Mouse (Mus musculus): ENCODE results near the gene Fkbp5. TPM values are rescaled to one million over a fixed set of nuclear protein-coding genes. Genes with fewer than 3 reads are reported as not detected.

Gene Fkbp5
- total and polyA plus RNA-seq, 3 experiments = 14.4 to 31.4 (median 22.6) TPM

- peaks cover 0 to 14% of the 10 kb centered on the region in 2 experiments for H3K36me3 ChIP-seq (replicated peaks in 1 of 2; ENCODE audit: control insufficient read depth in 1 of 2, insufficient read depth in 1 of 2, low read length in 1 of 2)
- no peak overlapping the region for H3K4me3 ChIP-seq (replicated peaks in 1 of 3; ENCODE audit: low read depth in 2 of 3, low read length in 2 of 3, poor library complexity in 1 of 3)
- no peaks in the 10 kb centered on the region for H3K9me3 ChIP-seq (replicated peaks; ENCODE audit: low read length)
- H3K9ac ChIP-seq (ENCODE audit: insufficient read depth, low read depth) = no peak overlapping the region
- no peak for TF ChIP-seq MXI1 (IDR thresholded peaks at IDR 0.05; ENCODE audit: low read depth, low read length)
- TF ChIP-seq USF2 (conservative IDR thresholded peaks at IDR 0.05; ENCODE audit: low read depth, low read length) = no peak
- TF ChIP-seq ZMIZ1 (IDR thresholded peaks at IDR 0.05; ENCODE audit: low read depth, low read length) = no peak
- no peak for TF ChIP-seq SIN3A (IDR thresholded peaks at IDR 0.05; ENCODE audit: low read length)
- no peak for TF ChIP-seq JUND (conservative IDR thresholded peaks at IDR 0.05; ENCODE audit: low read depth, low read length)
- TF ChIP-seq IRF4 (IDR thresholded peaks at IDR 0.05; ENCODE audit: low read depth, low read length) = no peak
- TF ChIP-seq RAD21 (IDR thresholded peaks at IDR 0.05; ENCODE audit: low read depth, low read length) = no peak
- no peak for TF ChIP-seq KAT2A (IDR thresholded peaks at IDR 0.05; ENCODE audit: insufficient replicate concordance, low read length)
- no peak for TF ChIP-seq MEF2A (IDR thresholded peaks at IDR 0.05; ENCODE audit: borderline replicate concordance, low read depth, low read length)
- no peak for TF ChIP-seq ZKSCAN1 (IDR thresholded peaks at IDR 0.05; ENCODE audit: borderline replicate concordance, low read depth, low read length)
- H3K27ac ChIP-seq (ENCODE audit: insufficient read depth, low read depth) = no peak overlapping the region
- dilution Hi-C loops (cut with MboI; ENCODE audit: extremely low pct_ligation_motif_present, extremely low pct_unique_long_range_greater_than_20kb, low sequenced_read_pairs) = no loop called here
- no peak overlapping the region for H3K4me2 ChIP-seq (ENCODE audit: insufficient read depth, low read depth, poor library complexity, severe bottlenecking)
- H3K27me3 ChIP-seq (replicated peaks) = no peaks in the 10 kb centered on the region
- in situ Hi-C loops (cut with MboI; ENCODE audit: low pct_ligation_motif_present, low pct_unique_long_range_greater_than_20kb, low sequenced_read_pairs) = no loop called here
- H3K4me1 ChIP-seq (ENCODE audit: control insufficient read depth in 1 of 2, insufficient read depth in 2 of 2) = peaks cover 2 to 22% of the 10 kb centered on the region in 2 experiments
- no peak for DNase-seq (ENCODE audit: extremely low read depth)
- H3K79me2 ChIP-seq (replicated peaks; ENCODE audit: control insufficient read depth, extremely low read depth, insufficient read depth, poor library complexity, severe bottlenecking) = no peaks in the 10 kb centered on the region
Measured at GRCm38 (mm10) chr17:28447789-28448188, 69.5 kb downstream of the Fkbp5 start.

GRCm38 (mm10) chr17:28446820-28447168 lies 70.5 kb downstream of the Fkbp5 start:
- dilution Hi-C loops (cut with MboI; ENCODE audit: extremely low pct_ligation_motif_present, extremely low pct_unique_long_range_greater_than_20kb, low sequenced_read_pairs) = no loop called here
- Histone ChIP-seq H3K9me3 (replicated peaks; ENCODE audit: low read length) (no peaks in the 10 kb centered on the region), H3K36me3 (replicated peaks in 1 of 2; ENCODE audit: control insufficient read depth in 1 of 2, insufficient read depth in 1 of 2, low read length in 1 of 2) (peaks cover 0 to 15% of the 10 kb centered on the region in 2 experiments), H3K27me3 (replicated peaks) (no peaks in the 10 kb centered on the region), H3K4me2 (ENCODE audit: insufficient read depth, low read depth, poor library complexity, severe bottlenecking) (no peak overlapping the region), H3K27ac (ENCODE audit: insufficient read depth, low read depth) (no peak overlapping the region), H3K4me1 (ENCODE audit: control insufficient read depth in 1 of 2, insufficient read depth in 2 of 2) (peaks cover 3 to 28% of the 10 kb centered on the region in 2 experiments), H3K79me2 (replicated peaks; ENCODE audit: control insufficient read depth, extremely low read depth, insufficient read depth, poor library complexity, severe bottlenecking) (no peaks in the 10 kb centered on the region), H3K9ac (ENCODE audit: insufficient read depth, low read depth) (no peak overlapping the region), H3K4me3 (replicated peaks in 1 of 3; ENCODE audit: low read depth in 2 of 3, low read length in 2 of 3, poor library complexity in 1 of 3) (no peak overlapping the region)
- no peak for TF ChIP-seq TCF12 (IDR thresholded peaks at IDR 0.05; ENCODE audit: low read depth, low read length)
- in situ Hi-C loops (cut with MboI; ENCODE audit: low pct_ligation_motif_present, low pct_unique_long_range_greater_than_20kb, low sequenced_read_pairs) = no loop called here
- DNase-seq (ENCODE audit: extremely low read depth) = no peak

- no peak overlapping the region for H3K9ac ChIP-seq (ENCODE audit: insufficient read depth, low read depth)
- in situ Hi-C loops (cut with MboI; ENCODE audit: low pct_ligation_motif_present, low pct_unique_long_range_greater_than_20kb, low sequenced_read_pairs) (no loop called here), dilution Hi-C loops (cut with MboI; ENCODE audit: extremely low pct_ligation_motif_present, extremely low pct_unique_long_range_greater_than_20kb, low sequenced_read_pairs) (no loop called here)
- DNase-seq (ENCODE audit: extremely low read depth) = no peak
- no peak for TF ChIP-seq HCFC1 (IDR thresholded peaks at IDR 0.05; ENCODE audit: low read depth, low read length)
- no peak for TF ChIP-seq SIN3A (IDR thresholded peaks at IDR 0.05; ENCODE audit: low read length)
- TF ChIP-seq JUN (IDR thresholded peaks at IDR 0.05; ENCODE audit: insufficient read depth, low read depth, low read length) = no peak
- TF ChIP-seq MEF2A (IDR thresholded peaks at IDR 0.05; ENCODE audit: borderline replicate concordance, low read depth, low read length) = no peak
- TF ChIP-seq CHD2 (IDR thresholded peaks at IDR 0.05; ENCODE audit: low read length) = no peak
- no peak for TF ChIP-seq POLR2A (IDR thresholded peaks at IDR 0.05; ENCODE audit: low read depth, low read length)
- no peak for TF ChIP-seq ETS1 (conservative IDR thresholded peaks at IDR 0.05; ENCODE audit: low read depth, low read length)
- TF ChIP-seq JUND (conservative IDR thresholded peaks at IDR 0.05; ENCODE audit: low read depth, low read length) = no peak
- no peak for TF ChIP-seq KAT2A (IDR thresholded peaks at IDR 0.05; ENCODE audit: insufficient replicate concordance, low read length)
- TF ChIP-seq USF2 (conservative IDR thresholded peaks at IDR 0.05; ENCODE audit: low read depth, low read length) = no peak
- TF ChIP-seq MYC (IDR thresholded peaks at IDR 0.05; ENCODE audit: low read depth, low read length) = no peak
- no peak for TF ChIP-seq RCOR1 (conservative IDR thresholded peaks at IDR 0.05; ENCODE audit: low read depth, low read length)
- TF ChIP-seq UBTF (IDR thresholded peaks at IDR 0.05; ENCODE audit: low read depth, low read length) = no peak
- no peak for TF ChIP-seq IRF4 (IDR thresholded peaks at IDR 0.05; ENCODE audit: low read depth, low read length)
- no peak for TF ChIP-seq GABPA (IDR thresholded peaks at IDR 0.05; ENCODE audit: insufficient replicate concordance, low read depth, low read length)
- no peak for TF ChIP-seq ZMIZ1 (IDR thresholded peaks at IDR 0.05; ENCODE audit: low read depth, low read length)
- TF ChIP-seq MXI1 (IDR thresholded peaks at IDR 0.05; ENCODE audit: low read depth, low read length) = no peak
- TF ChIP-seq BHLHE40 (IDR thresholded peaks at IDR 0.05; ENCODE audit: low read depth, low read length) = no peak
- H3K4me2 ChIP-seq (ENCODE audit: insufficient read depth, low read depth, poor library complexity, severe bottlenecking) = no peak overlapping the region
- no peaks in the 10 kb centered on the region for H3K27me3 ChIP-seq (replicated peaks)
- no peak overlapping the region for H3K27ac ChIP-seq (ENCODE audit: insufficient read depth, low read depth)
- no peaks in the 10 kb centered on the region for H3K9me3 ChIP-seq (replicated peaks; ENCODE audit: low read length)
- H3K4me3 ChIP-seq (replicated peaks in 1 of 3; ENCODE audit: low read depth in 2 of 3, low read length in 2 of 3, poor library complexity in 1 of 3) = no peak overlapping the region
- H3K36me3 ChIP-seq (replicated peaks in 1 of 2; ENCODE audit: control insufficient read depth in 1 of 2, insufficient read depth in 1 of 2, low read length in 1 of 2) = peaks cover 0 to 17% of the 10 kb centered on the region in 2 experiments
- no peaks in the 10 kb centered on the region for H3K79me2 ChIP-seq (replicated peaks; ENCODE audit: control insufficient read depth, extremely low read depth, insufficient read depth, poor library complexity, severe bottlenecking)
- H3K4me1 ChIP-seq (ENCODE audit: control insufficient read depth in 1 of 2, insufficient read depth in 2 of 2) = peaks cover 3 to 28% of the 10 kb centered on the region in 2 experiments
Measured at GRCm38 (mm10) chr17:28445886-28446819, 71.2 kb downstream of the Fkbp5 start.
